Mouse (Mus musculus): ENCODE results near the gene Sel1l3.
A peak's percentile ranks its signal among the peaks of the same experiment; 100 is the strongest.

The Sel1l3 gene

DNA sequence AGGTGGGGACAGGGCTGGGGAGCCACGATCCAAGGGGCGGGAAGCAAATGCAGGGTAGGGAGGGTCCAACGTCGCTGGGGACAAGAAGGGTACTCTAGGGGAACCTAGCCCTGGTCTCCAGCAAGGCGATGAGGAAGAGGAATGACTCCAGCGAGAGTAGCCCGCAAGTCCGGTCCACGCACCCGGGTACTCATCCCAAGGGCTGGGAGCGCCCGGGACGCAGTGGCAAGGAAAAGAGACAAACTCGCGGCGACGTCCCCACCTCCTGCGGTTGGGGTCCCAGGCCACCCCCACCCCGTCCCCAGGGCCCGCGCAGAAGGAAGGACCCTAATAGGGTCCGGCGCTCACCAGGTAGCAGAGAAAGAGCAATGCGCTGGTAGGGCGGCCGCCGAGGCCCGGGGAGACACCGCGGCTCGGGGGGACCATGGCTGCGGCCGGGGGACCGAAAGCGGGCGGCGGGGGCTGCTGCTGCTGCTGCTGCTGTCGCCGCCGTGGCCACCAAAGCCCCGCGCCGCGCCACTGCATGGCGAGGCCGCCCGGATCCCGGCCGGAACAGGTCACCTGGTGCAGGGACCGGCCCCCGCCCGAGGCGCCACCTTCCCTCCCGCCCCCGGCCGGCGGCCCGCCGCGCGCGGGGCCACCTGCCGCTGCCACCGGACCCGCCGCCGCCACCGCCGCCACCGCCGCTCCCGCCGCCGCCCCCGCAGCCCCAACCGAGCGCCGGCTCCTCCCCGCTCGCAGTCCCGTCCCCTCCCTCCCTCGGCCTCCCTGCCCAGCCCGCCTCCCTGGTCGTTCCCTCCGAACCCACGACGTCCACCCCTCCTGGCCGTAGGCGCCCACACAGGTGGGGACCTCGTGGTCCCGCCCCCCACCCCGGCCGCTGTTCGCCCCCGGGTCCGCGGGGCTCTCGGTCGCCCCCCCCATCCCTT lies 681 bp downstream of the Sel1l3 start:
- peak; percentile 7 for DNase-seq (ENCODE audit: low spot score)

DNA sequence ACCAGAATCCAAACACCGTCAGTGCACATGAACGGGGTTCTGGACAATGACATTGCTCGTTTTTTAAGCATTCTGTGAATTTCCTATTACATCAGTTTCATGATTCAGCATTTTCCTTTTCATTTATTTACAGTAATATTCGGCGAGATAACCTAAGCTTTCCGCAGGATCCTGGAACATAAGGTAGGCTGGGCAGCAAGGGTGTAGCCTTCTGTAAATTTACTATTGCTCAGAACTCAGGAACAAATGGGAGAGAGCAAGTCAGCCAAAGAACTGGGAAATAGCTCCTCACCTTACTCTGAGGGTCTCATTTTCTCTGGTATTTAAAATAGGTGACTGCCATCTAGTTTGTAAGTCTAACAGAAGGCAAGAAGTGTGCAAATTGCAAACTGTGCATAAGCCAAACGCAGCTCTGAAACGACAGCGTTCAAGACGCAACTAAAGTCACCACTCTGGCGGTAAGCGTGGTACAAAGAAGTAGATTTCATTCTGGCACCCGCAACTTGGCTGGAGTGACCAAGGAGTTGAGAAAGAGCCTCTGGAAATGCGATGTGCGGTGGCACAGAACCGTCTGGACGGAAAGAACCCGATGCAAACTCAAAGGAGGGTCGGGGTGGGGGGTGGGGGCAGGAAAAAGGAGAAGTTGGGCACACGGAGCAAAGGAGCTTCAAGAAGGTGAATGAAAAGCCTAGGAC lies 1.5 kb downstream of the Sel1l3 start:
- no peak for DNase-seq (ENCODE audit: low spot score)

DNA sequence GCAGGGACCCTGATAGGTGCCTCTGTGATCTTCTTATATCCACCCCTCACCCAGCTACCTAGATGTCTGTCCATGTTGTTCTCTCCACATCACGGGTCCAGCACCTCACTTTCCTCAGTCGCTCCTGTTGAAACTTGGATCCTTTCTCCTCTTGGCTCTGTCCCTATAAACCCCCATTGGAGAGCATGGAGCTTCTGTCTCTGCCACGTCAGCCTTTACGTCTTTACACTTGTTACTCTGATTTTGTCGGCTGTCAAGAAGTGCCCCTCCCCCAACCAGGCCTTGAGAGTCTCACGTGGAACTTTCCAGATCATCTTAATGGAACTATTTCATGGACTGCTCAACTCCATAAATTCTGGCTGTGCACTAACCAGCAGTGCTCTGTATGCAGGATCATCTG lies 2.5 kb downstream of the Sel1l3 start:
- no peak for DNase-seq (ENCODE audit: low spot score)

DNA sequence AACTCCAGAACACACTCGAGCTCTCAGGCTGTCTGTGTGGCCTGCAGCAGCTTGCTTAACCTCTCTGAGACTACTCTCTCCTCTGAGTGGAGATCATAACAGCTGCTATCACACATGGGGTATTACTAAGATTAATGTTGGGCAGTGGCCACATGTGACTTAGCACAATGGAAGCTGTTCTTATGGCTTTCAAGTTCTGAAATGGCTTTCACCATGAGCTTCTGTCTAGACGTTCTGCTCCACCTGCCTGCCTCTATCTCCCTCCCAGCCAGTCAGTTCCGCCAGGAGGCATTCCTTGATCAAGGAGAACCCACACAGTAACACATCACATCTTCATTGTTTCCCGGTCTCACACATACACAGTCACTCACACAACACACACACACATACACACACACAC lies 3.2 kb downstream of the Sel1l3 start:
- DNase-seq (ENCODE audit: low spot score): no peak

DNA sequence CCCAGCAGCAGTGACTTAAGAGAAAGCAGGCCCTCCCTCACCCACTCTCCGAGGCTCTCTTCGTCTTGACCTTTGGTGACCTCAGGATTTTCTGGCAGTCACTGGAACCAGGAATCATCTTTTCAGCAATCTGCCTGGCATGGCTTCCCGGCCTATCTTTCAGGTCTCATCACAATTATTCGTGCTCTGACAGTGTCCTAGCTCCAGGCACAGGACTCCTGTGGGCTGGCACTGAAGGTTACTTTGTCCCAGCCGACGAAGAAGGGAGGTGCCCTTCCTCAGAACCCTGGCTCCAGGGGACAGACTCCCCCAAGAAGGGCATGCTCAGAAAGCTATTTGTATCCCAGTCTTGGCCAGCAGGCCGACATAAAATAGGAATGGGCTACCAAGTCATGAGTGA lies 4.0 kb downstream of the Sel1l3 start:
- DNase-seq (ENCODE audit: low spot score): no peak

DNA sequence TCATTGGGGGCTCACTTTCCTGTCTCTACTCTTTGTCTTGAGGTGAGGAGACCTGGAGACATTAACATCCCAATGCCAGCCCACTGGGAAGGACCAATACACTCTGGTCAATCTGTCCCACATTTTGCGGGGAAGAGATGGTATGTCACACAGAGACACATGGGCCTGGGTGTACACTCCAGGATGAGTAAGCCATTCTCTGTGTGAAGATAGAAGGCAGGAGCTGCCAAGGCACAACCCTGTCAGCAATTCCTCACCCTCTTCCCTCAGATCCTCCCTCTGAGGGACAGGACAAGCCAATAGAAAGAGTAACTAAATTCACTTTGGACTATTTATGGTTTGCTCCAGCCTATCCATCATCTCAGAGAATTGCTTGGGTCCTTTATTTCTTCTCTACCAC lies 5.0 kb downstream of the Sel1l3 start:
- DNase-seq (ENCODE audit: low spot score): no peak

DNA sequence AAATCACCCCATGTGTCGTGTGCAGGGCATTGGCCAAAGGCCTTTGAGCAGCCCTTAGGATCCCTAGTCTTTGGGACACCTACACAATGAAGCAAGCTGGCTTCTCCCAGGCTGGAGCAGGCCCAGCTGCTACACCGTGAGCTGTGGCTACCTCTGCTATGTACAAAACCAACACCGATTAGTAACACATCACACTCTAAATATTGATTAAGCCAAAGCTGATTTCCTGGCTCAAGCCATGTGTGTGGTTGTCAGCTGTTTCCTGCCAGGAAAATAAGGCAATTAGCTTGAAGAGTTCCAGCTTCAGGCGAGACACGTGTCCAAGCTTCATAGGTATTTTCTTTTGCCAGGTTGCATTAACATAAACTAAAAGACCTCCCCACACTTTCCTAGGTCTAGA lies 7.2 kb downstream of the Sel1l3 start:
- DNase-seq (ENCODE audit: low spot score): no peak

DNA sequence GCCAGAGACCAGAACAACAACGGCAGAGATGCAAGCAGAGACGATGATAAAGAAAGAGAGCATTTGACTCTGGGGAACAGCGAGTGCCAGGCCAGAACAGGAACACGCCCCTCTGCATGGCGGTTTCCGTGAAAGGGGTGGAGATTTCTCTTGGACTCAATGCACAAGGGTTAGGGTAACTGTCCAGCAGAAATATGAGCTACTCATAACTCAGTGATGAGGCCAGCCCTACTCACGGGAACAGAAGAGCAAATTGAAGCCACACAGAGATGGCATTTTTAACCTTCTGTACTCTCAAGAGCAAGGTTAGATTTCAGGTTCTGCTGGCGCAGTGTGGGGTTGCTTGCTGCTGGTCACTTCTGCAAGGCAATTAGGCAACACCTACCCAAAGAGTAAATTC lies 11.0 kb downstream of the Sel1l3 start:
- DNase-seq (ENCODE audit: low spot score): no peak

DNA sequence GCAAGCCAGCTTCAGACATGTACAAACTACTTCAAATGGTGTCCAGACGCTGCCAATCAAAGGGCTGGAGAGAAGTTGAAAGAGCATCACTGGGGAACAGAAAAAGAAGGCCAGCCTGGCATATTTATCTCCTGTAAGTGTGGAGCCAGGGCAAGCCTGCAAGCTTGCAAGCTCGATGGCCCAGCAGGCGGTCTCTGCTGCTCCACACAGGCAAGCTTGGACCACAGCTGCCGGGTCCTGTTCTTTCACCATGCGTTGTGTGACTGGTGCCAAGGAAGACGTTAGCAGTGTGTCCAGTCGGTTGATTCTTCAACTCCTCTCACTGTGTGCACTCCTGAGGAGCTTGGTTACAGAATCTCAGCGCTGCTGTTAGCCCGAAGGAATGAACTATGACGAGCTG lies 12.9 kb downstream of the Sel1l3 start:
- DNase-seq (ENCODE audit: low spot score): no peak

DNA sequence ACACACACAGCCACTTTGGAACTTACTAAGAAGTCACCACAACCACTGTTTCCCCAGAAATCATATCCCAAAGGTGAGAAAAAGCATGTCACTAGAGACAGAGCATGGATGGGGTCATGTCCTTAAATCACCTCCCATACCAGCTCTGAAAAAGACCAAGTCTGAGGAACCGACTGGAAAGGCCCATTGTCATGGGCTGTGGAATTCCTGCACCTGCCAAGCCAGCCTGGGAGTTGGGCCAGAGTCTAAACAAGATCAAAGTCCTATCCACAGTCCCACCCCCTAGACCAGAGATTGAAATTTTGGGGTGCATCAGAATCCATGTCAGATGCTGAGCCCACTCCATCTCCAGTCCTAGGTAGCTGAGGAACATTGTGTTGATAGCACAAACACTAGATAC lies 15.3 kb downstream of the Sel1l3 start:
- no peak for DNase-seq (ENCODE audit: low spot score)

DNA sequence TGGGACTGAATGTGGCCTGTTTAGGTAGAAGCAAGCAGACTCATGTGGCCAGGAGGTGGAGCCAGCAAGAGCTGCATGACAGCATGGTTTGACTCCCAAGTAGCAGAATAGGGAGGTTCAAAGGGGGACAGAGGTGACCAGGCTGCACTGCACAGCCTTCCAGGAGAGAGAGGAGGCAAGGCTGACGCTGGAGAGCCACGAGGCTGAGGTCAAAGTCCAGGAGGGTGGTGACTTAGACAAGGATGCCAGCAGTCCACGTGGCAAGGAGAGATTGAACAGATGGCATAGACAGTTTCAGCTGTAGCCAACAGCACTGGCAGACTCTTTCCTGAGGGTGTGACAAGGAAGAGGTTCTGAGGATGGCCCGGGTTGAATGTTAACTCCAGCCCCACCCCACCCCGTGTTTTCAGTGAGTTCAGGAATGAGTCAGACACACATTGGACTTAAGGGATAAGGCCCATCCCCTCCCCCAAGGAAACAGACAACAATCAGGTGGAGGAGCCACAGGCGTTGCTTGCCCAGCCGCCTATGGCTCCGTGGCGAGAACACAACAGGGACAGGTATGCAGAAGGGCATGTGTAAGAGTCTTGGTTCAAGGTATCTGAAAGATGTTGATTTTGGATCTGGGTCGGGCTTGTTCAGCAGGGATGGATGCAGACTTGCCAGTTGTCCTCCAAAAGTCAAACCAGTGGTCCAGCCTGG lies 17.2 kb downstream of the Sel1l3 start:
- DNase-seq (ENCODE audit: low spot score): no peak

DNA sequence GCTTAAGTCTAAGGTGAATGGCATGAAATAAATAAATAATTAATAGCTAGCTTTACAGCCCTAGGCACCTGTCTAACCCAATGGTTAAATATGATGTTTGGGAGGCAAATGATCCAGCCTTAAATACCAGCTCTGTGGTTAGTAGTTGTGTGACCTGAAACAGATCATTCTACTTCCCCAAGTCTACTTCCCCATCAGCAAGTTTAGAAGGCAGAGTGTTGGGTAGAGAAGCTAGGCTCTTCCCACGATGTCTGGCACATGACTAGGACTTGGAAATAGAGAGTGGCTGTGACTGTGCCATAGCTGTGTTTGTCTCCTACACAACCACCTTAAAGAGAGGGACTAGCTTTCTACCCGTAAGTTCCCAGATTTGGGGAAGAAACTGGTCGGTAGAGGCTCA lies 18.9 kb downstream of the Sel1l3 start:
- DNase-seq (ENCODE audit: low spot score): no peak

DNA sequence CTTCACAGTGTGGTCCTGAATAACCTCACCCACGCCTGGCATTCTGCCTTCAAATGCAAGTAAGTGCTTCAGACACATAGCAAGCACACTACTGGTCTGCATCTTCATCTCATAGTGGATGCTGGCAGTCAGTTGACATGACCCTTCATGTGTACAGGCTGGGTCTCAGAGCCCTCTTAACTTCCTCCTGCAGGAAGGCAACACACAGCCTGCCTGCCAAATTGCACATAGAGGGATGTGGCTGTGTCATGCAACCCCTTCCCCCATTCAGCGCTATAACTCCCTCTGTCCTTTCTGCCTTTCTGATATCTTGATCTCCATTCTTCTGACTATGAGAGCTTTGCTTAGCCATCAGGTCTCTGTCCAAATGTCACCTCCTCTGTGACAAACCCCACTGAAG lies 19.3 kb downstream of the Sel1l3 start:
- no peak for DNase-seq (ENCODE audit: low spot score)

DNA sequence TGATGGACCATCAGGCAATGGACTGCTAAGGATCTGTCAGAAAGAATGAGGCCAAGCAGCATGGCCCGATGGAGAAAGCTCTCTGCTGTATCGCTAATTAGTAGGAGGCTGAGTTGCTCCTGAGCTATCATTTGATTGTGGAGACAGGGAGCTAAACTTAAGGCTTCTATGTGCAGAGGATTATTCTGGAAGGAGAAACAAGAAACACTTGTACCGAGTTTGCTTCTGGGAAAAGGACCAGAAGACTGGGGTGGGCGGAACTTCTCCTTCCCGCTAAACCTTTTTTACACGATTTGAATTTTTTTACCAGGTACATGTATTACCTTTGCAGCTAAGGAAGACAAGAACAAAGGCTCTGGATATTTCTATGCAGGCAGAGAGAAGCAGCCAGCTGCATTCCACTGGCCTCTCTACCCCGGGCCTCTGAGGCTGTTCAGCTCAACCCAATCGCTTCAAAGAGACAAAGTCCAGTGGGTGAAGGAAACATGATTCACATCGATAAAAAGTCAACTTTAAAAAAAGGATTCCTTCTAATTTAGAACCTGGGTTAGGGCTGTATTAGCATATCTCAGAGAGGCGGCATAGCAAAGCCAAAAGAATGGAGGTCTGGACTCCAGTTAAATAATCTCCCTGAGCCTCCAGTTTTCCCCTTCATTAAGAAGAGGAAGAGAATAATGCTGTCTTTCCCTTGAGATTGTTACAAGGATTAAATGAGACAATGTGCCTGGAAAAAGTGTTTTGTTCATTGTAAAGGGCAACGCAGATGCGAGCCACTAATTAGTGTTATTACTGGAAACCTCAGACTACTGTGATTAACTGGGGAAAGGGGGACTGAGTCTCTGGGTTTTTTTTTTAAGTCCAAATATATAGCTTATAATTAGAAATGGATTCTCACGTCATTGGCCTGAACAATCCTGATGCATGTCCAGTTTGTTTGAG lies 20.4 kb downstream of the Sel1l3 start:
- no peak for DNase-seq (ENCODE audit: low spot score)

DNA sequence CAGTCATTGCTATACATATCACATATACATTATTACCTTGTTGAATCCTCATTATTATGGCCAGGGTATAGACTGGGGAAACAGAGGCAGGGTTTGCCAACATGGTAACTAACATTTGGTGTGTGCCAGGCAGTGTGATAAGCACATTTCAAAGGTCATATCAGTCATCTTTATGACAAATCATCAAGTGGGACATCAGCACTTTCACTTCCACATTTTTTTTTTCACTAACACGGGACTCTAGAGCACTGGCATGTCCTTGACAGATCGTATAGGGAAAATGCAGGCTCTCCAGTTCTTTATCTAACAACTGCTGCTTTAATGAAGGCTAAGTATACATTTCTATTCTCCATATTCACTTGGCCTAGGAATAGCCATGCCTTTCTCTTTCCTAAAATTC lies 25.1 kb downstream of the Sel1l3 start:
- DNase-seq (ENCODE audit: low spot score): no peak

DNA sequence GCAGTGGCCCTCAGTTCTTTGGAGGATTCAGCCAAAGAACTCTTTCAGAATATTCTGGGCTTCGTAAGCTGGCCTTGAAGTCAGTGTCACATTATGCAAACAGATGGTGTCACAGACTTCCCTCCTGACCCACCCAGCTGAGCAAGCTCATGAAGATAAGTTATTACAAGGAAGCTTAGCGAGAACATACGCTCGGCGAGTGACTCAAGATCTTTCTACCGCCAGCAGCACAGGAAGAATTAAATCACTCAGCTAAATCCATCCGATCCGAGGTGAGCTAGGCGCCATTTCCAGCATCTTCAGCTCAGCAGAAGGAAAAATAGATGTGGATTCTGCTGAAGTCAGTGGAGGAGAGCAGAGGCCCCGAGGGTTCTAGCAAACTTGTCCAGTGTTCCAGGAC lies 26.5 kb downstream of the Sel1l3 start:
- no peak for DNase-seq (ENCODE audit: low spot score)

DNA sequence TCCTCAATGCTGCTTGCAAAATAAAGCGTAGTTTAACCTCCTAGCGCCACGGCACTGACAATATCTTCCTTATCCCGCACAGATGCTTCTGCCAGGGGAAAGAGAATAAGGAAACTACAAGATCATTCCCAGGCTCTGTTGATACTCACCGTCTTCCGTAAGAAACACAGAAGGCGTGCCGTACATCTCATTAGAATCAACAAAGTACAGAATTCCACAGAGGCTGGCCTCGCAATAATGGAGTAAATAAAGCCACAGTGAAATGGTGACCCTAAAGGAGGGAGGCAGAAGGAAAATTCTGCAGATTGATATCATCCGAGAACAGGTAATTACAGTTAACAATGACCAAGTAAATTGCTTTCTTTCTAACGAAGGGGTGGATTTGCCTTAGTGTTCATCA lies 27.9 kb downstream of the Sel1l3 start:
- no peak for DNase-seq (ENCODE audit: low spot score)

DNA sequence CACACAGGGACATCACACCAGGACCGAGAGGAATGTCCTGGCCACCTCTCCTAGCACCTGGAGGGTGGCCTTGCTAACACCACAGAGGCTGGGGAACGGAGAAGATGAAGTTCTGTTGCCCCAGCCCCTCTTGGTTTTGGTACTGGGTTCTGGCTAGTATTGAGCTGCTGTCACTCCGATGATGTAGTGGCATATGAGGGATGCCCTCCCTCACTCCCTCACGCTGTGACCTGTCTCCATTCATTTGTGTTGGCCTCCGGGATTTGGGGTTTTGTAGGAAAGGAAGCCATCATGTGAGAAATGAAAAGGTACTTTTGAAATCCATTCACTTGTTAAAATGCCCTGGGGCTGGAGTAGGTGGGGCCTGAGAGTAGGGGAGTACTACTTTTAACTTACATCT lies 33.8 kb downstream of the Sel1l3 start:
- no peak for DNase-seq (ENCODE audit: low spot score)

DNA sequence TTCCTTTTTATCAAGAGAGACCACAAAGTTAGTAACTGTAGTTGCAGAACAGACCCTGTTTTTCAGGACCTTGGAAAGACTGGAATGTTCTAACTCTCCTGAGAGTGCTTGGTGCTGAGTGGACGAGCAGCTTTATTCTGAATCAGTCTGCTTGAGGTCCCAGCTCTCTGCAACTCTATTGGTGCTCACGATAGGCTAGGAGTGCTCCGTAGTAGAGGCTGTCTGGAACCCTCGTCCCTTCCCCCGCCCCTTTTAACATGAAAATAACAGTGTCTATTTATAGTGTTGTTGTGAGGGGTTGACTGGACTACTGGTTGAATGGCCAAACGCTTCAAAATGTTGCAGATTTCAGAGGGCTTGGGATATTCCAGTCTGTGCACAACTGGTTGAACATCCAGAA lies 37.0 kb downstream of the Sel1l3 start:
- DNase-seq (ENCODE audit: low spot score): no peak

DNA sequence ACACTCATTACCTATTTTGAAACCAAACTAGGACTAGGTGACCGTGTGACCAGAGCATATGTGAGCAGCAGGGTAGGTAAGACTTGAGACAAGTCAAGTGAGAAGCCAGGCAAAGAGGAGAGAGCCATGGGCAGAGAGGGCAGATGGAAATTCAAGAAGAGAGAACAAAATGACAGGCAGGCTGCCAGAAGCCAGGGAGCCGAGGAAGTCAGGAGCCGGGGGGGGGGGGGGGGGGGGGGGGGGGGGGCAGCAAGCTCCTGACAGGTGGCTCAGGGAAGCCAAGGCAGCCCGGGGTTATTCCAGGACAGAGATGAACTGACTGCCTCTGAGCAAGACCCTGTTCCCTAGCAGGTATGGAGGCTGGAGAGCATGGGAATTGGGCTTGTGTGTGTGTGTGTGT lies 37.7 kb downstream of the Sel1l3 start:
- DNase-seq (ENCODE audit: low spot score): no peak

DNA sequence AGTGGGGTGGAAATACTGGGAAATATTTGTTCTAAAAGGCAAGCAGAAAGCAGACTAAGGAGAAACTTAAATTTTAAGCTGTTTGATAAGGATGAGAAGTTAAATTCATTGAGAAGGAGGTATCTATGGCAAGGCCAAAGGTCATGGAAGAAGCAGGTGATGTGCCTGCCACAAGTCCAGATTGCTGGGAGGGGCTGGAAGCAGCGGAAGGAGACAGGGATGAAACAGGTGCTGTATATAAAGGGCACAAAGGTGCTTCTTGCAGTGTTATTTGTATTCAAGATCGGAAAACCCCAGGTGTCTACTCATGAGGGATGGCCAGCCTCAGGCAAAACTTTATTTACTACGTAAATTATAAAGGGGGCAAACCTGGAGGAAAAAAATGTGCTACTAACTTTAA lies 38.5 kb downstream of the Sel1l3 start:
- no peak for DNase-seq (ENCODE audit: low spot score)

DNA sequence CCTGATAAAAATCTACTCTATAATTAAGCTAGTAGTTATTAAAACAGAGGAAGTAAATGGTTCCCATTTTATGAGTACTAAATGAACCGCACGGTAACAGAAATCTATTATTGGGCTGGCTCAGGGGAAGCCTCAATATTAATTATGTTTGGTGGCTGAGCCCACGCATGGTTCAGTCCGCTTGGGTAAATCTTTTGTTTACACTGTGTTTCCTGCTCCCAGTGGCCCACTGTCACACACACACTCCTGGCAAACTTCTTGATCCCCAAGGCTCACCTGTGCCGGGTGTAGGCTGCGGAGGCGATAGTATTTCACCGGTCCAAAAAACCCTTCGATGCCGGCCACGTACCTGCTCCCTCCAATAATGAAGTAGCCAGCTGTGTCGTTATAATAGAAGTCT lies 39.3 kb downstream of the Sel1l3 start:
- no peak for DNase-seq (ENCODE audit: low spot score)

Data from ovary, postnatal 10 days (tissue).